Mouse (Mus musculus) hindbrain, embryonic 15.5 days (tissue): Measurements from ENCODE around the gene Cwf19l1. TPM values are rescaled to one million over a fixed set of nuclear protein-coding genes. Genes with fewer than 3 reads are reported as not detected.
"Not testable (repeated sequence)": the region's sequence is repeated elsewhere in the genome, so short reads cannot be mapped to it uniquely, and the experiment has no call there.

Source experiments
- ATAC-seq: fragments of 200-750 bp; cut with Nextera tagmentation; 2 replicates; pipeline ENCODE4 v1.8.0; 2017; ENCODE audit warnings: low read depth, moderate number of reproducible peaks, moderate TSS enrichment; ENCODE audit not compliant: low FRiP score
- H3K27ac ChIP-seq: fragments of 300-500 bp; sonication (generic); replicated peaks from 2 replicates; pipeline ENCODE4 v1.5.1; 2015; ENCODE audit warnings: mild to moderate bottlenecking, inconsistent platforms
- H3K27me3 ChIP-seq: fragments of 300-500 bp; sonication (generic); 2 replicates; pipeline ENCODE4 v1.6.1; 2015; ENCODE audit warnings: control low read depth, inconsistent platforms
- H3K36me3 ChIP-seq: fragments of 300-500 bp; sonication (generic); 2 replicates; pipeline ENCODE4 v1.6.1; 2015; ENCODE audit warnings: control low read depth, inconsistent platforms
- H3K4me1 ChIP-seq: fragments of 300-500 bp; sonication (generic); replicated peaks from 2 replicates; pipeline ENCODE4 v1.6.1; 2015; ENCODE audit warnings: control low read depth, inconsistent platforms
- H3K4me2 ChIP-seq: fragments of 300-500 bp; sonication (generic); 2 replicates; pipeline ENCODE4 v1.6.1; 2015; ENCODE audit warnings: moderate library complexity, mild to moderate bottlenecking, inconsistent platforms
- H3K4me3 ChIP-seq: fragments of 300-500 bp; sonication (generic); 2 replicates; pipeline ENCODE4 v1.5.1; 2015; ENCODE audit warnings: mild to moderate bottlenecking, inconsistent platforms
- H3K9ac ChIP-seq: fragments of 300-500 bp; sonication (generic); 2 replicates; pipeline ENCODE4 v1.6.1; 2015; ENCODE audit warnings: inconsistent platforms
- H3K9me3 ChIP-seq: fragments of 300-500 bp; sonication (generic); 2 replicates; pipeline ENCODE4 v1.6.1; 2016; ENCODE audit warnings: control low read depth, inconsistent platforms
- WGBS: fragments of 180-500 bp; shearing (Covaris S2); methylation state at CpG from one replicate; pipeline ENCODE4 v1.1.7; 2015; 5-methylcytosine and 5-hydroxymethylcytosine counted together
- polyA plus RNA-seq: library from polyadenylated mRNA; unstranded; fragments of >200 nt; fragmentation: Nextera tagmentation; extraction: Ambion mirVana; gene quantifications from 2 replicates; pipeline ENCODE4 v1.2.1, GENCODE M21; 2015

Cwf19l1 gene
- polyA plus RNA-seq, 1 experiment from 2014 or later = 30.1 TPM

GRCm38 (mm10) chr19:44146568-44146879 lies 10.8 kb upstream of the Cwf19l1 start:
- Histone ChIP-seq H3K27me3 (peaks cover 4% of the 10 kb centered on the region; the same call in 1 of the 2 replicates), H3K36me3 (peaks cover 24% of the 10 kb centered on the region), H3K4me2 (peak overlapping the region; percentile 75), H3K9me3 (no peaks in the 10 kb centered on the region), H3K27ac (peak overlapping the region; percentile 81), H3K9ac (peak overlapping the region; percentile 62), H3K4me1 (peaks cover 22% of the 10 kb centered on the region), H3K4me3 (peak overlapping the region; percentile 60)
- peak; percentile 71; the same call in 1 of the 2 replicates for ATAC-seq
- 66% methylated on average over 9 of the region's 9 CpGs for WGBS

GRCm38 (mm10) chr19:44145702-44146567 lies 10.3 kb upstream of the Cwf19l1 start, which contains the start of gene Bloc1s2:
Gene Bloc1s2, minus strand, starts transcription at chr19:44146446.
- peak within 1 kb of the TSS; percentile 60 for H3K4me3 ChIP-seq

GRCm38 (mm10) chr19:44144366-44144765 lies 8.7 kb upstream of the Cwf19l1 start:
- ATAC-seq = no peak
- Histone ChIP-seq H3K4me1 (peaks cover 22% of the 10 kb centered on the region), H3K27ac (no peak overlapping the region), H3K4me3 (no peak overlapping the region), H3K36me3 (peaks cover 41% of the 10 kb centered on the region), H3K27me3 (0 out of 2 replicates have a peak, but pooled peaks cover 4% of the 10 kb centered on the region), H3K9ac (no peak overlapping the region), H3K9me3 (no peaks in the 10 kb centered on the region), H3K4me2 (no peak overlapping the region)
- WGBS = 93% methylated on average over 9 of the region's 9 CpGs

More at GRCm38 (mm10) chr19:44145702-44146567, 10.3 kb upstream of the Cwf19l1 start, which contains the start of gene Bloc1s2:
- Histone ChIP-seq H3K9me3 (no peaks in the 10 kb centered on the region), H3K36me3 (peaks cover 29% of the 10 kb centered on the region), H3K27ac (peak within 1 kb of the TSS; percentile 81), H3K4me1 (peaks cover 22% of the 10 kb centered on the region), H3K4me2 (peak within 1 kb of the TSS; percentile 75), H3K9ac (peak within 1 kb of the TSS; percentile 62), H3K27me3 (peaks cover 4% of the 10 kb centered on the region; the same call in 1 of the 2 replicates)
- 2% methylated on average over 46 of the region's 46 CpGs for WGBS
- peak; percentile 89 for ATAC-seq

GRCm38 (mm10) chr19:44135960-44136485 lies 347 bp upstream of the Cwf19l1 start:
- no peak for ATAC-seq
- no peaks in the 10 kb centered on the region for H3K9me3 ChIP-seq
- H3K36me3 ChIP-seq = peaks cover 27% of the 10 kb centered on the region
- H3K4me3 ChIP-seq = peak overlapping the region; percentile 77
- peak overlapping the region; percentile 63 for H3K27ac ChIP-seq
- H3K4me1 ChIP-seq = peaks cover 15% of the 10 kb centered on the region
- H3K27me3 ChIP-seq = no peaks in the 10 kb centered on the region
- H3K4me2 ChIP-seq = peak overlapping the region; percentile 61
- H3K9ac ChIP-seq = no peak overlapping the region
- 30% methylated on average over 7 of the region's 7 CpGs for WGBS

GRCm38 (mm10) chr19:44132917-44133316 lies 2.8 kb downstream of the Cwf19l1 start:
- no peaks in the 10 kb centered on the region for H3K9me3 ChIP-seq
- no peak overlapping the region for H3K4me2 ChIP-seq
- peaks cover 15% of the 10 kb centered on the region for H3K4me1 ChIP-seq
- no peak overlapping the region for H3K4me3 ChIP-seq
- no peak overlapping the region for H3K27ac ChIP-seq
- H3K9ac ChIP-seq = no peak overlapping the region
- peaks cover 27% of the 10 kb centered on the region for H3K36me3 ChIP-seq
- H3K27me3 ChIP-seq = no peaks in the 10 kb centered on the region
- WGBS = 93% methylated on average over 5 of the region's 5 CpGs
- no peak for ATAC-seq

GRCm38 (mm10) chr19:44128560-44128959 lies 7.1 kb downstream of the Cwf19l1 start:
- H3K27ac ChIP-seq = no peak overlapping the region
- WGBS = 90% methylated on average over 2 of the region's 2 CpGs
- no peak overlapping the region for H3K4me3 ChIP-seq
- no peaks in the 10 kb centered on the region for H3K4me1 ChIP-seq
- H3K36me3 ChIP-seq = peaks cover 66% of the 10 kb centered on the region
- H3K27me3 ChIP-seq = no peaks in the 10 kb centered on the region
- no peak overlapping the region for H3K9ac ChIP-seq
- no peaks in the 10 kb centered on the region for H3K9me3 ChIP-seq
- ATAC-seq = no peak
- no peak overlapping the region for H3K4me2 ChIP-seq

GRCm38 (mm10) chr19:44127729-44128497 lies 7.8 kb downstream of the Cwf19l1 start:
- ATAC-seq = no peak
- no peak overlapping the region for H3K9ac ChIP-seq
- H3K4me1 ChIP-seq = no peaks in the 10 kb centered on the region
- no peaks in the 10 kb centered on the region for H3K9me3 ChIP-seq
- 95% methylated on average over 10 of the region's 10 CpGs for WGBS
- H3K4me2 ChIP-seq = no peak overlapping the region
- H3K36me3 ChIP-seq = peaks cover 72% of the 10 kb centered on the region
- no peak overlapping the region for H3K4me3 ChIP-seq
- H3K27me3 ChIP-seq = no peaks in the 10 kb centered on the region
- H3K27ac ChIP-seq = no peak overlapping the region

GRCm38 (mm10) chr19:44121137-44121536 lies 14.5 kb downstream of the Cwf19l1 start:
- no peaks in the 10 kb centered on the region for H3K9me3 ChIP-seq
- 94% methylated on average over 7 of the region's 7 CpGs for WGBS

GRCm38 (mm10) chr19:44120686-44121085 lies 15.0 kb downstream of the Cwf19l1 start:
- H3K4me1 ChIP-seq, H3K4me3 ChIP-seq, H3K9me3 ChIP-seq, H3K9ac ChIP-seq, H3K27me3 ChIP-seq, H3K4me2 ChIP-seq, ATAC-seq, H3K27ac ChIP-seq: not testable (repeated sequence)
- 98% methylated on average over 9 of the region's 9 CpGs for WGBS
- H3K36me3 ChIP-seq = peaks cover 77% of the 10 kb centered on the region

More at GRCm38 (mm10) chr19:44121137-44121536, 14.5 kb downstream of the Cwf19l1 start:
- Histone ChIP-seq H3K36me3 (peaks cover 76% of the 10 kb centered on the region), H3K4me3 (no peak overlapping the region), H3K4me1 (no peaks in the 10 kb centered on the region), H3K9ac (no peak overlapping the region), H3K27ac (no peak overlapping the region), H3K27me3 (no peaks in the 10 kb centered on the region), H3K4me2 (no peak overlapping the region)
- ATAC-seq = no peak

GRCm38 (mm10) chr19:44117793-44118192 lies 17.9 kb downstream of the Cwf19l1 start:
- no peaks in the 10 kb centered on the region for H3K27me3 ChIP-seq
- H3K36me3 ChIP-seq = peaks cover 71% of the 10 kb centered on the region
- no peak overlapping the region for H3K9ac ChIP-seq
- H3K27ac ChIP-seq = no peak overlapping the region
- no peaks in the 10 kb centered on the region for H3K4me1 ChIP-seq
- no peak overlapping the region for H3K4me3 ChIP-seq
- H3K9me3 ChIP-seq = no peaks in the 10 kb centered on the region
- no peak overlapping the region for H3K4me2 ChIP-seq
- ATAC-seq = no peak

GRCm38 (mm10) chr19:44111706-44112105 lies 24.0 kb downstream of the Cwf19l1 start:
- no peak for ATAC-seq
- no peaks in the 10 kb centered on the region for H3K9me3 ChIP-seq
- no peak overlapping the region for H3K4me3 ChIP-seq
- no peak overlapping the region for H3K9ac ChIP-seq
- peaks cover 9% of the 10 kb centered on the region for H3K4me1 ChIP-seq
- peaks cover 46% of the 10 kb centered on the region for H3K36me3 ChIP-seq
- no peak overlapping the region for H3K27ac ChIP-seq
- H3K4me2 ChIP-seq = no peak overlapping the region
- H3K27me3 ChIP-seq = no peaks in the 10 kb centered on the region
- 50% methylated on average over 7 of the region's 7 CpGs for WGBS

GRCm38 (mm10) chr19:44110356-44110755 lies 25.3 kb downstream of the Cwf19l1 start:
- no peaks in the 10 kb centered on the region for H3K9me3 ChIP-seq
- H3K27ac ChIP-seq = no peak overlapping the region
- ATAC-seq = no peak
- no peaks in the 10 kb centered on the region for H3K27me3 ChIP-seq
- H3K4me2 ChIP-seq = no peak overlapping the region
- peaks cover 39% of the 10 kb centered on the region for H3K36me3 ChIP-seq
- H3K4me1 ChIP-seq = peaks cover 22% of the 10 kb centered on the region
- no peak overlapping the region for H3K4me3 ChIP-seq
- H3K9ac ChIP-seq = no peak overlapping the region
- WGBS = 94% methylated on average over 9 of the region's 9 CpGs
